Mouse (Mus musculus) gastrocnemius, postnatal 25 days (tissue): ENCODE results near the gene Cldn4. TPM values are rescaled to one million over a fixed set of nuclear protein-coding genes. Genes with fewer than 3 reads are reported as not detected.
A peak's percentile ranks its signal among the peaks of the same experiment; 100 is the strongest.
"Not testable (repeated sequence)": the region's sequence is repeated elsewhere in the genome, so short reads cannot be mapped to it uniquely, and the experiment has no call there.

Experiments used
- DNase-seq: peaks from one replicate; pipeline ENCODE4 v3.0.0; 2022
- long read RNA-seq, 2 experiments: library from polyadenylated mRNA; stranded (forward); transcript quantifications; one replicate each; pipeline ENCODE4 v2.0.0; 2021
- total RNA-seq, 2 experiments: library from RNA; stranded (reverse); gene quantifications; 1 replicate in 1 of 2; 2 replicates in 1 of 2; pipeline ENCODE4 v1.2.3; 2021

The Cldn4 gene
- not detected for total RNA-seq
- long read RNA-seq, experiment 1: 0 reads
- long read RNA-seq, experiment 2: 0 reads

DNA sequence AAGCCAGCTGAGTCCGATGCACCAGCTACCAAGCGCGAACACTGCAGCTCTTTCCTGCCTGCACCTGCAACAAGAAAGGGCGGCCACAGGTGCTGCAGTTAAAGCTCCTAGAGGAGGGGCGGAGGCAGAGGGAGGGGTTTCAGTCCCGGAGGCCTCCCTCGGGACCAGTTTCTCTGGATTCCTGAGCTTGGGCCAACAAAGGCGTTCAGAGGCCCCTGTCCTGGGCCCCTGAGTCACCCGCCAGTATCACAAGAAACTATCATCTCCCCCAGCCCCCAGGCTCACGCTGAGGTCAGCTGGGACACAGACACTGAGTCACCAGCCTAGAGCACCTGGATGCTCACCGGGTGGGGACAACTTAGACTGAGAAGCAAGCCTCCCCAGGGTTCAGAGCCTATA, at the start of gene Cldn4:
TSS of gene Cldn4 (minus strand) at position 78 of the 399 bp plus-strand sequence.
- DNase-seq: no peak

DNA sequence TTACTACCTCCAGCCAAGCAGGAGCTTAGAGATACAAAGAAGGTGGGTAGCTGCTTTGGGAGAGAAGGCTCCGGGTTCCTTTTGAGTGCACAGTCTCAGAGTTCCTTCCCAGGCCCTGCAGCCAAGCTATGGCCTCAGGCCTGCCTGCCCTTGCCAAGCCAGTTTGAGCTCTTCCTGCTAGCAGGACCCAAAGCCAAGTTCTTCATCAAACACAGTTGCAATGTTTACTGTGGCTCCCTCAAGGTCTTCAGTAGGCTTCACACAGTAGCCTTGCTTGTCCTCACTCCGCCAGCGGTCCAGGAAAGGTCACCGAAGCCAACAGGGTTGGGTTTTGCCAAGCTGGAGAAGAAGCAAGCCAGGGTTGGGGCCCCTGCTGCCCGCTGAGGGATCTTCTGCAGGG, 45.8 kb upstream of the Cldn4 start:
- no peak for DNase-seq

DNA sequence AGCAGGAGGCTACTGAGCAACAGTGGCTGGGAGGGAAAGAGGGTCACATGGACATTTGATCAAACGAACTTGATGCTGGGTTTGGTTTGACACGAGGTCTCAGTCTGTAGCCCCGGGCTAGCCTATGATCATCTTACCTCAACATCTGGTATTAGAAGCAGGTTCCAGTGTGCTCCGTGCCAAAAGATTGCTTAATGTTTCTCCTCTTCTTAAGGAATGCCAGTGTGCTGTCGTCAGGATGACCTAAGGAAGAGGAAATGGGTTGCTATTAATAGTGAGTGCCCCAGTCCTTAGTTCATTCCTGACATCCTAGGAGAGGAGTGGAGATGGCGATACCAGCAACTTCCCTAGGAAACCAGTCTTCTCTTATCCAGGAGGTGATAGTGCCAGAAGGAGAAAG, 43.0 kb upstream of the Cldn4 start:
- DNase-seq: no peak

DNA sequence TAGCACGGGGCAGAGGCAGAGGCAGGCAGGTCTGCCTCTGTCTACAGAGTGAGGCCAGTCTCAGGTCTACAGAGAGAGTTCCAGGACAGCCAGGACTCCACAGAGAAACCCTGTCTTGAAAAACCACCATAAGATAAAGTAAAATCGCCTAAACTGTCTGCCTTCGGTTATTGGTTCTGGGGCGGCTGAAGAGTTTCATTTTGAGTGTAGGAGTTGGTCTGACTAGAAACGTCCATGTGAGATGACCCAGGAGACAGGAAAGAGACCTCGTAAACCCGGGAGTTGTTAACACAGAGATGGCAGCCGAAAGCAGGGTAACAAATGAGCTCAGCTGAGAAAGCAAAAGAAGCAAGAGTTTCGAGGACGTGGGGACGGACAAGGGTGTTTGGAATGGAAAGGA, 42.4 kb upstream of the Cldn4 start:
- no peak for DNase-seq

DNA sequence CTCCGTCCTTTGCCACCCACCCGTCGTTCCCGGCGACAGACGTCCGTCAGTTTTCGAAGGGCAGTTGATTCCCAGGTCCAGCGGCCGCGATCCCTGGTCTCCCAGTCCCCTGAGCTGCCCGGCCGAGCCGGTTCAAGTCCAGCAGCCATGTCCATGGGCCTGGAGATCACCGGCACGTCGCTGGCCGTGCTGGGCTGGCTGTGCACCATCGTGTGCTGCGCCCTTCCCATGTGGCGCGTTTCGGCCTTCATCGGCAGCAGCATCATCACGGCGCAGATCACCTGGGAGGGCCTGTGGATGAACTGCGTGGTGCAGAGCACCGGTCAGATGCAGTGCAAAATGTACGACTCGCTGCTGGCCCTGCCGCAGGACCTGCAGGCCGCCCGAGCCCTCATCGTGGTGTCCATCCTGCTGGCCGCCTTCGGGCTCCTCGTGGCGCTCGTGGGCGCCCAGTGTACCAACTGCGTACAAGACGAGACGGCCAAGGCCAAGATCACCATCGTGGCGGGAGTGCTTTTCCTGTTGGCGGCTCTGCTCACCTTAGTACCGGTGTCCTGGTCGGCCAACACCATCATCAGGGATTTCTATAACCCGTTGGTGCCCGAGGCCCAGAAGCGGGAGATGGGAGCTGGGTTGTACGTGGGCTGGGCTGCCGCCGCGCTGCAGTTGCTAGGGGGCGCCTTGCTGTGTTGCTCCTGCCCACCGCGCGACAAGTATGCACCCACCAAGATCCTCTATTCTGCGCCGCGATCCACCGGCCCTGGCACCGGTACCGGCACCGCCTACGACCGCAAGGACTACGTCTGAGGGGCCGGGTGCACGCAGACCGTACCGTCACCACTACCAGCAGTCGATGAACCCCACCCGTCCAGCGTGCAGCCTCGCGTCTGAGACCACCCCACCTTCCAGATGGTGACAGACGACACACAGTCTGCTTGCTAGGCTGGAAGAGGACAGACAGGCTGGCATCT, 39.8 kb upstream of the Cldn4 start:
- no peak for DNase-seq

DNA sequence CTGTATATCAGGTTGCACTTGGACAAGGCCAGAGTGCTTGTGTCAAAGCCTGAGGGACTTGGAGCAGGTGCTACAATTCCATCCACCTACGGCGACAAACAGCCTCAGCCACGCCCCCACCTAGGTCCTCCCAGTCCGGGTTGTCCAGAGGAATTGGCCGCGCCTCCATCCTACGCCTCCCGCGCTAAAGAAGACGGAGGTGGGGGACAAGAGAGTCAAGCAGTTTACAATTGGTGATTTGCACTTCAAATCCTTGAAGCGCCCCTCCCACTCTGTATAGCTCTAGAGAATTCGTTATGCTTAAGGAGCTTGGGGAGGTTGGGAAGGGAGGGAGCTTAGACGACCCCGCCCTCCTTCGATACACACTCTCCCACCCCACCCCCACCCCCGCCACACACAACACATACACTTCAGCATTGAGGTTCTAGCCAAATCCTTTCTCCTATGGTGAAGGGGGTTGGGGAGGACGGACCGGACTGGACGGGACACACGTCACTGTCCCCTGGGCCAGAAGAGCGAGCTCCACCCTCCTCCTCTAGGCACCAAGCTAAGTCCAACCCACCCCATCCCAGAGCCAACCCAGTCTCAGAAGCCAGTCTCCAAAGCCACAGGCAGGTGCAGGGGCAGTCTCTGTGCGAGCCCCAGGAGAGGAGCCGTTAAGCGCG, 39.0 kb upstream of the Cldn4 start, which contains the start of gene Cldn3:
TSS of gene Cldn3 (plus strand) at position 582 of the 665 bp plus-strand sequence.
- no peak for DNase-seq

DNA sequence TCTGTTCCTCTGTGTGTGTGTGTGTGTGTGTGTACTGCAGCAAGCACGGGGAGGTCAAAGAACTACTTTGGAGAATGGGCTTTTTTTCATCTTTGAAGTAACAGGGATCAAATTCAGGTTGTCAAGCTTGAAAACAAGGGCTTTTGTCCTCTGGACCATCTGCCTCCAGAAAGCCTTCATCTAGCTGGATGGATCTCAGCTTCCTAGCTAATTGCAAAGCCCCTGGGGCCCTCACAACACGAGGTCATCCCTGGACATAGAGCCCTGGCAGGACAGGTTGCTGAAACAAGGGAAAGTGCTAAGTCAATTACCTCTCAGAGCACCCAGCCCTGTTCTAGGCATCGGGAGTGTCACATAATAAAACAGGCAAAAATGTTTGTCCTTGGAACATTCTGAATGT, 37.0 kb upstream of the Cldn4 start:
- no peak for DNase-seq

DNA sequence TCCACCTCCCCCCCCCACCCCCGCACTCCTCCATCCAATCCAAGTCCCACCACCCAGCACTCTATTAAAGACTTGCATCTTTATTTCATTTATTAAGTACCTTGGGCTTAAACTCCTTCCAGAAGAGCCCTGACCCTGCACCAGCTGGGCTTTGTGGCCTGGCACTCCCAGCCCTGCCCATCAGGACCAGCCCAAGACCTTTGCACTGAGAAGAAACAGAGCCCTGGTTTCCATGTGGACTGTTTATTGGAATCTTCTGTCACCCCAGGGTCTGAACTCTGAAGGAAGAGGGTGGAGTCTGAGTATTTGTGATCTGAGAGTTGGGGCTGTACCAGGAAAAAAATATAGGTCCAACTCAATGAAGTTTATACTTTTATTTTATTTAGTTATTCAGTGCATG, 36.4 kb upstream of the Cldn4 start:
- DNase-seq: no peak

DNA sequence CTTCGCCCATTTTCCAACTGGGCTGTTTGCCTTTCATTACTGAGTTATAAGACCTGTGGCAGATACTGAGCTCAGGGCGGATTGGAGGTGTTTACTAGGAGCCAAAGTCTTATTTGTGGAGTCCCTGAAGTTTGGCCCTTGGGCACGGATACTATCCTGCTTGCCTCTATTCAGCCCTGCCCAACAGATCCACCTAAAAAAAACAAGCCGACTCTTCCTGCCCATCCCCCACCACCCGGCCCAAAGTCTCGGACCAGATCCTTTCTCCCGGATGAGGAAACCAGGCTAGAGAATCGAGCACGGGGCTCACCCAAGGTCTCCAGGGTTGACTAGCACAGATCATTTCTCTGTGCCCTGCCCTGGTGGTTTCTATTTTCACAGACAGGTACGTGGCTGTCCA, 34.4 kb upstream of the Cldn4 start:
- no peak for DNase-seq

DNA sequence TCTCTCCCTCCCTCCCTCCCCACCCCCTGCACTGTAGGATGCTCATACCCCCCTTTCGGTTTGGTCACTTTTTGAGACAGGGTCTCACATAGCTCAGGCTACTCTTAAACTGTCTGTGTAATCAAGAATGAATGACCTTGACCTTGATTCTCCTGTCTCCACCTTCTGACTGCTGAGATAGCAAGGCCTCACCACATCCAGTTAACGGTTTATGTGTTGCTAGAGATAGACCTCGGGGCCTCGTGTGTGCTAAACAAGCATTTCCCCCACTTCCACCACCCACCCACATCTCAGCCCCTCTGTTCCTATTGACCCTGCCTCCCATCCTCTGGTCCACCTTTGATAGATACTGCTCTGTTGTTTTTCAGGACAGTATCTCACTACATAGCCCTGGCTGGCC, 31.1 kb upstream of the Cldn4 start:
- DNase-seq: no peak

DNA sequence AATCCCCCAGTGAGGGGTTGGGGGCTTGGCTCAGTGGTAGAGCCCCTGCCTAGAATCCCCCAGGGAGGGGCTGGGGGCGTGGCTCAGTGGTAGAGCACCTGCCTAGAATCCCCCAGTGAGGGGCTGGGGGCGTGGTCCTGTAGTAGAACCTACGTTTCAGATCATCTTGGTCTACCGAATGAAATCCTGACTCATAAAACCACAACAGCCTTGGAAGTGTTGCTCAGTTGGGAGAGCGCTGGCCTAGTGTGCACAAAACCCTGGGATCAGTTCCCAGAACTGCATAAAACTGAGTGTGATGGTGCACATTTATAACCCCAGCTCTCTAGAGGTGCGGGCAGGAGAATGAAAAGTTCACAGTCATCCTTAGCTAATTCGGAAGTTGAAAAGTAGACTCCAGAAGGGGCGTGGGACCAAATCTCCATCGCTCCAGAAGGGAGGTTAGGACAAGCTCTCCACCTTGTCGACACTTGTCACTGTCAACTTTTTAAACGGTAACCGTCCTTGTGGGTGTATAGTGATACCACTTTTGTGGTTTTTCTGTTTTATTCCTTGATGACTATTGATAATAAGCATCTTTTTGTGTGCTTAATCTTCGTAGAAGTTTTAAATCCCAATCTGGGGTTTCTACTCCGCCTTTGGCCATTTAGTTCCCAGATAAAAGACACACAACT, 30.0 kb upstream of the Cldn4 start:
- DNase-seq: no peak

DNA sequence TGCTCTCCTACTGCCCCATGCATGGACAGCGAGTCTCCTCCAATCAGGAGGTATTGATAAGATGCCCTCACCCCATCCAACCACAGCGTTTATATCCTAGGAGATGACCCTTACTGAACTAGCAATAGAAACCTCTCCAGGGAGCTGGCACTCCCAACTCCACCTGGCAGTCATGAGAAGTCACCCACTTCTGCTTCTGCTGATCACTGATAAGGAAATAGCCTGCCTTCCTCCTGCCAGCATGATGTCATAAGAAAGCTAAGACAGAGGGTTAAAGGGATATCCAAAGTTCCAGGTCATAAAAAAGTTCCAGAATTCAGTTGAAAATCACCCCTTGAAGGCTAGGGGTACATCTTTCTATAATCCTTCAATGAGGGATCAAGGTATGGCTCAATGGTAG, 29.4 kb upstream of the Cldn4 start:
- no peak for DNase-seq

DNA sequence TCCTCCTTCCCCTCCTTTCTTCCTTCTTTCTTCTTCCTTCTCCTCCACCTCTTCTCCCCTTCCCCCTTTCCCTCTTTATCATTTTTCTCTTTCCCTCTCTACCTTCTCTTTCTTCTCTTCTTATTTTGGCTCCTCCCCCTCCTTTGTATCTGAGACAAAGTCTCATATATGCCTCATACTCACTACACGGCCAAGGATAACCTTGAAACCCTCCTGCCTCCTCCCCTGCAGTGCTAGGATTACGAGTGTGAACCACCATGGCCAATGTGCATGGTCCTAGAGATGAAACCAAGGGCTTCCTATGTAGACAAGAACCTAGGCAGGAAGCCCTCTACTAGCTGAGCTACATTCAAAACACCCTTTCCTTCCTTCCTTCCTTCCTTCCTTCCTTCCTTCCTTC, 28.2 kb upstream of the Cldn4 start:
- no peak for DNase-seq

DNA sequence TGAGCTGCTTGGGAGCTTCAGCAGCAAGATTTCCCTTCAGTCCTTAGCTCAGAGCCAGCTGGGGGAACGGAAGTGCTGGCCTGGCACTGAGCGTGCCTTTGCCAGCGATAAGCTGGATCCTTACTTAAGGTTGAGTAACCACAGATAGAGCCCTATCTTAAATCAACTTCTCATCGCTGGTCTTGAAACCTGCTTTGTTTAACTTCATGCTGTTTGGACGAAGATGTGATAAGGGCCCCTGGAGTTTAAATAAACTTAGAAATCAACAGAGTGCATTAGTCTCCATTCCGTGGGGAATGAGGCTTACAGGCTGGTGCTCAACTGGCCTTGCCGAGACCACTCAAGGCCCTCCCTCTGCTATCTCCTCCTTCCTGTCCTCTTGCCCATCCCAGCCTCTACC, 27.6 kb upstream of the Cldn4 start:
- no peak for DNase-seq

DNA sequence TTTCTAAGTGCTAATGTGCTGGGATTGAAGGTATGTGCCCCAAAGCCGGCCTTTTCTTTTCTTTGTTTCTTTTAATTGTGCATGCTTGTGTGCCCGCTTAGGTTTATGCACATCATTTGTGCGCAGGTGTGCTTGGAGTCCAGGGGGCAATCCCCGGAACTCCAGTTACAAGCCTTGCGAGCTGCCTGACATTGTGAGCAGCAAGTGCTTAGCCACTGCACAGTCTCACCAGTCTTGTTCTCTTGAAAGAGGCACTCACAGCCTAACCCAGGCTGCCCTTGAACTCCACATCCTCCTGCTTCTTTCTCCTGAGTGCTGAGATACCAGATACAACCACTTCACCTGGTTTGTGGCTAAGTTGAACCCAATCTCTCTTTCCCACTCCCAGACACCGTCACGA, 26.8 kb upstream of the Cldn4 start:
- no peak for DNase-seq

DNA sequence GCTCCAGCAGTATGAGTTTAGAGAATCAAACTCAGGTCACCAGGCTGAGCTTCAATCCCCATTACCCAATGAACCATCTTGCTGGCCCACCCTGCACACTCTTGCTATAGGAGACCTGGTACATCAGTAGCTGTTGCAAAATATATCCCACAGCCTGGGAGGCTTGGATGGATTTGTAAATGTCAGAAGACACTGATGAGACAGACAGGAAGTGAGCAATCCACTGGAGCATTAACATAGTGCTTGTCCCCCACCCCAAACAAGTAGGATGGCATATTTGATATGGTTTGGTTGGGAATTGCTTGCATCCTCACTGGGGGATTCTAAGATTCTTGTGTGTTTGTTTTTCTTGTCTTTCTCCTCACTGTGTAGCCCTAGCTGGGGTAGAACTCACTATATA, 26.3 kb upstream of the Cldn4 start:
- no peak for DNase-seq

DNA sequence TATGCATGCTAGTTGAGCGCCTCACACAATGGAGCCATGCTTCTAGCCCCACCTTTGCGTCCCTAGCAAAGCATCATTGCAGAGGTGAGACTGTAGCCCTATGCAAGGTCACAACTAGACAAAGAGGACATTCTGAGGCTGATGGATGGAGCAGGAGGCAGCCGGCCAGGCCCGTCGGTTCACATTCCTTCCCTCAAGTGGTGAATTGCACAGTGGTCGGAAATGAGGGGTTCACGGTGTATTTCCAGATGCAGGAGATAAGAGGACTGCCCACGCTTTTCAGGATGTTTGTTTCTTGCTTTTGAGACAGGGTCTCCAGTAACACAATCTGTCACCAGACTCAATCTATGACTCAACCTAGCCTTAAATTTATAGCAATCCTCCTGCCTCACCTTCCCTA, 23.9 kb upstream of the Cldn4 start:
- DNase-seq: no peak

DNA sequence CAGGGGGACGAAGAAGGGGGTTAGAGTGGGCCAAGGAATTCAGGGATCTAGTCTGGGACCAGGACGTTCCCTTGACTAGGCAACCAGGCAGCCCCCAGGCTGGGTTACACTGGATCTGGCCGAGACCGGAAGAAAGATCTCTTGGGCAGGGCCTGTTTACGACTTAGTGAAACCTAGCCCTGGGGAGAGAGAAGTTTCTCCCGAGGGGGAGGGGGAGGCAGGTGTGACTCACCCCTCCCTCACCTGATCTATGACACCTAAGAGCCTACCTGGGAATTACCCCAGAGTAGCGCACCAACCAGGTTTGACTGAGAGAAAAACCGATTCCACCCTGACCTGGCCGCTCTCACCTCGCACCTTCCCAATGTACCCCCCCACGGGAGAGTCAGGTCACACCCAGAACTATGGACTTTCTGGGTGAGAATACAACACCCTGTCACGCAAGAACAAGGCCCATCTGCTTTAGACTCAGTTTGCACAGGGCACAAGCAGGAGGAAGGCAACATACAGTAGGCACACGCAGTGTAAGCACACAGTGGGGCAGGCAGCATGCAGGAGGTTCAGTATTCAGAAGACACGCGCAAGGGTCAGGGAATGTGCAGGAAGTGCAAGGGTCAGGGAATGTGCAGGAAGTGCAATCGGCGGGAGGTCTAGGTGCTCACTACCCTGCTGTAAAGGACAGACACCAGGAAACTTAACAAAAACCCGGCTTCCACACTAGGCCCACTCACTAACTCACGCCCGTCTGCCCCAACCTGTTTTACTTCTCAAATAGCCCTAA, 20.6 kb upstream of the Cldn4 start:
- DNase-seq: no peak

DNA sequence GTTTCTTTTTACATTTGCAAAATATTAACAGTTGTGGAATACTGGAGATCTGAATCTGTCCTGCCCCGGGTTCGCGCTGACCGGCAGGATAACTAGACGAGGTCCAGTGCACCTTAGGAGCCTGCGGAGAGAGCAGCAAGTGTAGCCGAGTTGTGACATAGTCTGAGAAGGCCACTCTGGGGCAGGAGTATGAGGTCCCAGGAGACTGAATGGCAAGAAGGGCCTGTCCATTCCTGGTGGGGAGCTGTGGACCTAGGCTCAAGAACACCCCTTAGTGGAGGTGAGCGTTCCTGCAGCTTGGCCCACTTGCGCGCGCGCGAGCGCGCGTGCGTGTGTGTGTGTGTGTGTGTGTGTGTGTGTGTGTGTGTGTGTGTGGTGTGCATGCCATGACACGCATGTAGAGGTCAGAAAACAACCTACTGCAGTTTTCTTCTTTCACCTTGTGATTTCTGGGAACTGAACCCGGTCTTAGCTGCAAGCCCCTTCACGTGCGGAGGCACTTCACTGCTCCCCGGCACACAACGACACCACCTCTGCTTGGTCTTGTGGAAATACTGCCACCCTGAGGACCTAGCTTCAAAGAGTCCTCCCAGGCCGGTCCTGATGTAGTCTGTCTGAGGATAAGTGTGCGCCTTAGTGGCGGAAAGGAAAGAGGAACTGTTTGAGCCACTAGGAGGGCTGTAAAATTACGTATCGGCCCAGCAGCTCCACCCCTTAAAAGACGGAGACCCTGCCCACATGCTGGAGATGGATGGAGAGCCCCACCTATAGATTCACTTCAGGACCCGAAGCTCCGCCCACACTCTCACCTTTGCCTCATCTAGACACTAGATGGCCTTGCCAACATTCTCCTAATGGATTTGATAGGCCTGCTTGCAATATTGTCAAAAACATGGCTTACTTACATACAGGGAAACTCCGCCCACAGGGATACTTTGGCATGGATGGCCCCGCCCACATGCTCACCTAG, 19.4 kb upstream of the Cldn4 start:
- DNase-seq: peak; percentile 24

DNA sequence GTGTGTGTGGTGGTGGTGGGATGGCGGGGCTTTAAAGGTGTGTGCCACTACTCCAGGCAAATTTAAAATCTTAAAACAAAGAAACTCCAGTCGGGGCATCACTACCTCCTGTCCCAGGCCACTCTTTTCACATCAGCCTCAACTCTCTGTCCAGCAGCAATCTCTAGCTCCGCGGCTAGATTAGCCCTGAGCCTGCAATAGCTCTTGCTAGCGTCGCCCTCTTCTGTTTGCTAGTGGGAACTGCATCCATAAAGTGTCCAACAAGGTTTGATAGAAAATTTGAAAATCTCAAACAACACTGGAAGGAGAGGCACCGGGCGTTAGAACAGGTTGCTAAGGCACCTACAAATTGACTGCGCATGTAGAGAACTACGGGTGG, 18.7 kb upstream of the Cldn4 start:
- peak; percentile 32 for DNase-seq

DNA sequence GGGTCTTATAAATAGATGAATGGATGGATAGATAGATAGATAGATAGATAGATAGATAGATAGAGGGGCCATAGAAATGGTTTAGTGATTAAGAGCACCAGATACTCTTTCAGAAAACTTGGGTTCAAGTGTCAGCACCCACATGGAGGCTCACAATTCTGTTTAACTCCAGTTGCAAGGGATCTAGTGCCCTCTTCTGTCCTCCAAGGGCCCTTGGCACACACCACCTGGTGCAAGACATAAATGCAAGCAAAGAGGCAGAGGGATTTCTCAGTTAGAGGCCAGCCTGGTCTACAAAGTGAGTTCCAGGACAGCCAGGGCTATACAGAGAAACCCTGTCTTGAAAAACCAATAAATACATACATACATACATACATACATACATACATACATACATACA, 17.9 kb upstream of the Cldn4 start:
- not testable (repeated sequence) for DNase-seq
